Mouse (Mus musculus) thymus, postnatal 0 days (tissue): ENCODE measurements around the gene Pir. TPM values are rescaled to one million over a fixed set of nuclear protein-coding genes. Genes with fewer than 3 reads are reported as not detected.

Experiments
- DNase-seq: peaks from one replicate; pipeline ENCODE4 v3.0.0-alpha.2; 2015; ENCODE audit warnings: low spot score
- polyA plus RNA-seq: library from polyadenylated mRNA; unstranded; fragments of >200 nt; fragmentation: Nextera tagmentation; extraction: Ambion mirVana; gene quantifications from 2 replicates; pipeline ENCODE4 v1.2.1, GENCODE M21; 2015

The Pir gene
- polyA plus RNA-seq, 1 experiment from 2014 or later, result 6.8 TPM

DNA sequence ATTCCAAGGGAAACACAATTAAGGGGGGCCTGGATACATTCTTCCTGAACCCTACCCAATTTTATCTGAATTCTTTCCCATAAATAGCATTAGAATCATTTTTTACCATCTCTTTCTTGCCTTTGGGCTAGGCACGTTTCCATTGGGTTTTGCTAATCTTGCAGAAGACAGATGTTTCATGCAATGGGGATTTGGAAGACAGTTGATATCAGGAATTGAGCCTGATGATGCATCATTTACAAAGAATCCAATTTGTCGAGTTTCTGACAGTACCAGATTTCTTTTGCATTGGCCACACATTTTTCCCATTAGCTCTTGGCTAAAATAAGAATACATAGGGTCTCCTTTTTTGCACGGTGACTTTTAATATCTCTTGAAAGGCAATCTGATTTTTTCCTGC lies 61.6 kb downstream of the Pir start:
- no peak for DNase-seq

DNA sequence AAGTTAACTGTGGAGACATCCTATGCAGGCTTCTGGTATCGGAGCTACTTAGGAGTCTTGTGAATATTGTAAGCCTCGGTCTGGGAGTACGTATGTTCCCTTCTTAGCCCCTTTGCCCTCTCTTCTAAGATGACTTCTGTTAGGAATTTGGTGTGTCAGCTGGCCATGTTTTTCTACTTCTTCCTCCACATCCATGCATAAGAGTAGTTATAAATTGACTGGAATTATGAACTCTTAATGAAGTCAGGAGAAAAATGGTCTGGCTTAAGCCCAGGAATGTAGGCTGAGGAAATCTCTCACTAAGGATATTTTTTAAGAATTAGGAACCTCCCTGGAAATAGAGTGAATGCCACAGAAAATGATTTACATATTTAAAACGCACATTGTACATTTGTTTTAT lies 69.4 kb downstream of the Pir start:
- DNase-seq, result no peak

DNA sequence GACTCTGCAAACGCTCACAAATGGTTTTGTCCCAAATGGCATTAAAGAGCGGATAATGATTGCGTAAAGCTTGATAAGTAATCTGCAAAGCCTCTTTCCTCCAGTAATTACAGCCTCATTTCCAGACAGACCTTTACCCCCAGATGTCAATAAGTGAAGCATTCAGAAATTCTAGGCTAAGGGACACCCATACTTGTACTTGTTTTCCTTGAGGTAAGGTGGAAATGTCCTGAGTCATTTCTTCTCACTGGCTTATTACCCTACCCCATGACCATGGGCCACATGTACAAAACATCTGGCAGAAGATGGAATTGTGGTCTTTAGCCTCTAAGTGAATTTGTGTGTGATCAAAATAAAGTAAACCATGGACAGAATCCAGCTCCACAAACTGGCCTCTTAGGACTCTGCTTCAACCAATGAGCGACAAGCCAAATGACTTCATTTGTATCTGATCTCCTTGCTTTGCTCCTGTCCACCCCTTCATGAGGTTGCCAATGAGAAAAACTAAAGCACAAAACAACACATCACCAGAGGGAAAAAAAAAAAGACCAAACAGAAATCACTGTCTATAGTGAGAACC lies 76.3 kb downstream of the Pir start:
- no peak for DNase-seq

DNA sequence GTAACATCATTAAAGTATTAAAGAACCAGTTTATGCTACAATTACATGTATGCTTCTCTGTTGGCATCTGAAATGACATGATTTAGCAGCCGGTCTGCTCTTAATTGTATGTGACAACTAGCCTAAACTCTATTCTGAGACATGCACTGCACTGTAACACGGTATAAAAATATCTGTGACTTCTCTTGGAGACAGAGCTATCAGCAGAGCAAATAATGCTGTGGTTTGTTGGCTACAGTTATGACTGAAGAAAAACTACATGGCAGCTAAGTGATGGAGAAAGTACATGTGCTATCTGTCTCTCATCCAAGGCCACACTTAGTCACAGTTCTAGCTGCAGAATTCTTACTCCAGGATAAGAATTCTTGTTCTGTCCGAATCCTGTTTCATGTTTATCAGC lies 79.8 kb downstream of the Pir start:
- DNase-seq, result no peak

DNA sequence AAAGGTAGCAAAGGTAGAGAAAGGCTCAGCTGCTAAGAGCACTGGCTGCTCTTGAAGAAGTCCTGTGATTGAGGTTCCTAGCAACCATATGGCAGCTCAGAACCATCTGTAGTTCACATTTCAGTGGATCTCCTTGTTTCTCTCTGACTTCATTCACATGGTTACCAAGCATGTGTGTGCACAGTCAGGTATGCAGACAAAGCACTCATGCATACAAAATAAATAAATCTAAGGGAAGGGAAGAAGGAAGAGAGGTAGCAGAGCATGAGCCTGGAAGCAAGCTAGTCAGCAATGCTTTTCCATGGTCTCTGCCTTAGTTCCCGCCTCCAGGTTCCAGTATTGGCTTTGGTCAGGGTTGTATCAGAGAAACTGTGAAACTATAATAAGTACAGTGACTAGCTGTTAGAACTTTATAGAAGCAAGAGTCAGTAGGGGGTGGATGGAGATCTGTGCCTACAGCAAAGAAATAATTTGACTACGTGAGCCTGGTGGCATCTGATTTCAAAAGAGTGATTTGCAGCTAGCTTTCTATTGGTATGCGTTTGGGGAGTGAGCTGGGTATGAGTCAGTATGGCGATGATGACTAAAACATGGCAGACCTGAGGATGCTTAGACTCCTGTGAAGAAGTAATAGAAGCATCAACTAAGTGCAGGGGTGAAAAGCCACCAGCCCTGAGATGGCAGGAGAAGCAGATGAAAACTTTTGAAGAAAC lies 96.1 kb downstream of the Pir start:
- DNase-seq, result no peak

DNA sequence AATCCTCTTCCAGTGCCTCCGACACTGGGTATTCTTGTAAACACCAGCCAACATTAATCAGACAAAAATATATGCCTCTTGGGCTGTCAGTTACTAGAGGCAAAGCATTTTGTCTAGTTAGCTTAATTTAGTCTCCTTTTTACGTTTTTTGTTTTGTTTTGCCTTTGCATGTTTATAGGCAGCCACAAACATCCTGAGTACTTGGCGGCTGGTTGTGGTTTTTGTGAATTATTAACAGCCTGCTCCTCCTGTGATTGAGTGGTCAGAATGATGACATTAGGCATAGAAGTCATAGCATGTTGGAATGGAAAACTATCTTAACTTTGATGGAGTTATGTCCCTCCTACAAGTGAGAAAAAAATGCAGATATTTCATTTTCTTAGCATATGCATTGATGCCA lies 101.4 kb downstream of the Pir start:
- DNase-seq, result no peak

DNA sequence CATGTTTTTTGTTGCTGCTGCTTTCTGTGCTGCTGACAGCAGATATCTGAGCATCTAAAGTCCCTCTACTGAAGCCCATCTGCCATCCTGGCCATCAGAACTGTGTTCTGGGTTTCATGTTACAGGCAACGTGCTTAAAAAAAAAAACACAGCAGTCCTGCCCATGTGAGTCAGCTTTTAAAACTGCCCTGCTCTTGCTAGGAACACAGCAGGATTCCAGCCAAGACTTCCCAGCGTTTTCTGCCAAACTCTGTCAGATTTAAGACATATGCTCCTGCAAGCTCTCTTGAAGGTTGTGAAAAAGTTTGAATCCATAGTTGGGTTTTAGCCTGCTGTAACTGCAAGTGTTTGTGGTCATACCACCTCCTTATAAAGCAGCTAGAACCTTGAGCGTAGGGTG lies 103.9 kb downstream of the Pir start, which contains the start of gene Vegfd:
TSS of gene Vegfd (plus strand) at position 298 of the 400 bp plus-strand sequence.
- DNase-seq, result no peak

DNA sequence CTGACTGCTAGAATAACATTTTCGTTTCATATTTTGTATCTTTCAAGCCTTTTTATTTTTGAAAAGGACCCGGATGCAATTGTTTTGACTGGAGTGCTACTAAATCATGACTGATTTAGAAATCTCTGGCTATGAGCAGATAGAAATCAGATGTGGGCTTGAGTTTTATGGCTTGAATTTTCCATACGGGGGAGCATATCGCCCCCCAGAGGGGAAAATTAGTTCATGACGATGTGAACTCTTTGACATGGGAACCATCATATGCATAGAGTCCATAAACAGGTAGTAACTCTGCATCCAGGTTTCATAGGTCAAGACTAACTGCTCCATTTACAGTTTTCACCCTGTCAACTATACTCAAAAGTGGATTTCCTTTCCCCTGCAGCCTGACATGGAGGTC lies 105.4 kb downstream of the Pir start:
- DNase-seq, result no peak

DNA sequence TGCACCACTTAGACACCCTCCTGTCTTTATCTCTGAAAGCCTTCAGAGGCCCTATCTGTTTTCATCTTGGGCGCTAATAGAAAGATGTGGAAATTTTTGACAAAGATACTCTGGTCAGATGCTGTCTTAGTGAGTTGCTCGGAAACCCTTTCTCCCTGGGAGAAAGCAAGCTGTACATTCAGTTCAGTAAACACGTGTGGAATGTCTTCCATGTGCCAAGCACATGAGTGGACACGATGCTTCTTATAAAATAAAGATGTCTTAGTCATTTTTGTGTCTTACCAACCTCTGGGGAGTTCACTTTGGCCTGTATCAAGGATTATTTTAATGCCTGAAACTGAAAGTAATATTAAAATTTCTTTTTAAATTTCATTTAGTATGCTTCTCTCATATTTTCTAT lies 110.5 kb downstream of the Pir start:
- no peak for DNase-seq

DNA sequence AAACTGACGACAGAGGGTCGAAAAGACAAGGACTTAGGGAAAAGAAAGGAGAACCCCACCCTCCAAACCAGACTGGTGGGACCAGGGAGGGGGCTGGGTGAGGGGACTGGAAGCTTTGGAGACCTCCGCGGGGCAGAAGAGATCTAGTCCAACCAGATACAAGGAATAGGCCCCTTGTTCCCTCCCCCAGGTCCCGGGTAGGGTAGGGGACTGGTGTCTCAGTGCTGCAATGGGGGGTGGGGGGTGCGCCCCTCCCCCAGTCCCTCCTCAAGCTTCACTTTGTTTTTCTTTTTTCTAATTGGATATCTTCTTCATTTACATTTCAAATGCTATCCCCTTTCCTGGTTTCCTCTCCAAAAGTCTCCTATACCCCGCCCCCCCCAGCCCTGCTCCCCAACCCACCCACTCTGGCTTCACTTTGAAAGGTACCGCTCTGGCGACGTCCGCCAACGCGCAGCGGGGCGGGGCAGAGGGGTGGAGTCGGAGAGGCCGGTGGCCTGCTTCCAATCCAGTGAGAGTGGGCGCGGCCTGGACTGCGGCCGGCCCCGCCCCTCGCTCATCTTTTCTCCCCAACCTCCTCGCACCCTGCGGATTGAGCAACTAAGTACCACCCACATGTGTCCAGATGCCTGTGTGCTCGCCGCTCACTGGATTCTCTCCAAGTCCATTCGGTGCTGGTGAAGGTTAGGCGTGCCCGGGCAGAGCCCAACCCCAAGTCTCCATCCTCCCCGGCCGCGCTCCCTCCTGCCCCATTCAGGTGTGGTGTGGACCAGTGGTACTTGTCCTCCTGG lies 112.6 kb downstream of the Pir start:
- peak; percentile 75 for DNase-seq

DNA sequence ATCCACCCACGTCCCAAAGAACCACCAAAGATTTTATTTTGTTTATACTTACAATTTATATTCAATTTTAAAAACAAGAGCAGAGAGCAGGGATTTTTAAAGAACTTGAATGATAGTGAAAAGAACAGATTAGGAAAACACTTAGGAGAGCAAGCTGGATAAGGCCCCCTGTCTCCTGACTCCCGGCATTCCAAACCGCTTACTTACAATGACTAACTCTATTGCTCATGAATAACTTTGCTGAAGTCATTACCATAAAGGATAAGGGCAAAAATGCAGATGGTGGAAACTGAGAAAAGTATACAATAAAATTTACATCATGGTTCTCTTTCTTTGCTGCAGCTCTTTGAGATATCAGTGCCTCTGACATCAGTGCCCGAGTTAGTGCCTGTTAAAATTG lies 124.9 kb downstream of the Pir start:
- no peak for DNase-seq

DNA sequence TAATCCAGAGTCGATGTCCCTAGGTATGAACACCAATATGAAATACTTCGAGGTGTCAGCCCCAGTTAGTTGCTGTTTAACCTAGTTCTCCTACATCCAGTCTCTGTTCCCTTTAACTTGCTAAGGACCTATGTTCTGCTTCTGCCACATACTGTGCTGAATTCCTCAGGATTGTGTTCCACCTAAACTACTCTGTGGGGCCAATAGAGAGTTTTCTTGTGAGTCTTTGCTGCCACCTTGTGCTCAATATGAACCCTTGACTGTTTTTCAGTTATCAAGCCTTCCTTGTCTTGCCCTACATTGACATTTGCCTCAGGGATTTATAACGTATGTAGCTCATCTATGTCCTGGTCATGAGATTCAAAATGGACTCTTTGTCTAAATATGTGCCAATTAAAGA lies 129.3 kb downstream of the Pir start:
- DNase-seq, result peak; percentile 15

DNA sequence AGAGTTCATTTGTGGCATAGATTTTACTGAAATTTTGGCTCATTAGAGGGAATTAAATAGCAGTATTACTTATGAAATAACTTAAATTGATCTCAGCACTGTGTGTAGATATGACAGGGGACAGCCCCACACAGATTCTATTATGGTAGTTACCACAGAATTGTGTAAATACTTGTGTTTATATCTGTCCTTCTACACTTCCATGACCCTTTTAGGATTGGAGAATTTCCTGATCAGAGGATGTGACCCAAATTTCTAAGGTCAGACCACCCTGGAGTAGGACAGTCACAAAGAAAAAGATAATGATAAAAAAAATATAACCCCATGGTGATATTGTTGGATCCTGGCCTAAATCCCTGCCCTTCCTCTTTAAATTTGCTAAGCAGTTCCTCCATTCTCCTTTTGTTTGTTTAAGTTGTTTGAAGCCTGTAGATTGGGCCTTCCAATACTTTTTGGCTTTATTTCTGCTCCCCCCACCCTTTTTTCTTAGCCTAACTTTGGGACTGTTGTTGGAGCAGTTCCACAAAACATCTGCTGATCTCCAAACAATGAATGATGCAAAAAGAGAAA lies 136.0 kb downstream of the Pir start:
- no peak for DNase-seq

DNA sequence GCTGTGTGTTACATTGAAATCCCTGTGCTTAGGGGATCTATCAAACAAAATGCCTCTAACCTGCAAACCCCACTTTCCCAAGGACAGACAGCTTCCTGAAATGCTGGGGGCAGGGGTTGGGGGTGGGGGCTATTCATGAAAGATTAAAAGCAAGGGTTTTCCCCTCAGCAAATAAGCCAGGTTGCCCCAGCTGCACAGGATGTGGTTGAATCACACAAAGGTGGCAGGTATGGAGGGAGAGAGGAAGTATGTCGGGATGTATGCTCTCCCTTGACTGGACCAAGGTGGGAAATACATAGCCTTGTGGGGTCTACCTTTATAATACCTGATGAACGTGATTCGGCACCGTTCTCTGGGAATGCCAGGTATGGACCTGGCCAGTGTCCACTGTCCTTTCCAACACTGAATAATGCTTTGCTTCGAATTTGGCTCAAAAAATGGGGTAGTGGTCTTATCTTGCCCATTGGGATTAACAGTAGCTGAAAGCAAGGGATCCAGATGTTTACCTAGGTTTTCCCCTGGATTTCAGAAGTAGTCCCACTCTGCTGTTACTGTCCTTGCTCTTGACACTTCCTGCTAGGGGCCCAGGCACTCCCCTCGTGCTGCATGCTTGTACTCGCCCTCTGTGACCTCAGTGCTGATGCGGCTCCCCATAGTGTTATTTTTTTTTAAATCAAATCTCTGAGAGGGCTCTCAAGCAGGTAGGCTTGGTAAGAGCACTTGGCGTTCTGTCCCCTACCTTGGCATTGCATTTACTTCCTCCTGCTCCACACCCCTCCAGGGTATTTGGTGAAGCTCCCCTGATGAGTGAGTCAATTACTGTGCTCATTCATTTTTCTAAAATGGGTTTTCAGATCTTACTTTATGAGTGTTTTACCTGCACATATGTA lies 137.2 kb downstream of the Pir start:
- peak; percentile 44 for DNase-seq

DNA sequence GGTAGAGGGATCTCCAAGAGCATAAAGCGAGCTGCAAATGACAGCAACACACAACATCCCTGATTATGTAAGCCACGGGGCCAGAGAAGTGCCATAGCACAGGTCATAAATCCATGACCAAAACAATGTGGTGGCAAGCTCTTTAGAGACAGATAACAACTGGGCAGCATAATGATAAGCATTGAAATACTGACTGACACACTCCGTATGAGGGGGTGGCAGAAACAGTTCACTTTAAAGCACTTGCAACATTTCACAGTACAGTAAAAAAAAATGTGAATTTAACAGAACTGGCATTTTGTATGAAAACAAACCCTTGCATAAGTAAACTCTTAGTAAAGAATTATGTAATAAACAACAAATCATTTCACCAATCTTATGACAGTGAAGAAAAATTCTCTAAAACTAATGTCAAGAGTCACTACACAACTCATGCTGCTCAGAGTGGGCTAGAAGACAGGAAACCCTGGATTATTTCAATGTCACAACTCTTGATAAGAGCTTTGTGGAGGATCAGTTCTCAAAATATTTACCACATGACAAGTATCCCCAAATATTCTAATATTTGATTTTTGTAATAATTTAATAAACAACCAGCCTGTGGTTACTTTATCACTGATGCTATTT lies 139.2 kb downstream of the Pir start:
- no peak for DNase-seq

DNA sequence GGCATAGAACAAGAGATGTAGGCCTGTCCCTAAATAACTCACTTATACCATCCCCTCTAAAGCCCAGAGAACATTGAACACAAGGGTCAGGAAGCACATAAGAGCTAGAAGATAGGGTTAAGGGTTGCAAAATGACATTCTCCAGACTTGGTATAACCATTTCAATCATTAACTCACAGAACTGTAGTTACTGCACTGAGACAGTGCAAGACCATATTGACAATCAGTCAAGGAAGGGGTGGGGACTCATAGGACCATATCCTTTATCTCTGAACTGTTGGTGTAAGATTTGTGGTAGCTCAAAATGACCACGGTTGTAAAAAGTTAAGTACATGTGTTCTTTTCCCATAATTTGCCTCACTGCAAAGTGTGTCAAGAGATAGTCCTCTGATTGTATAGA lies 141.4 kb downstream of the Pir start:
- no peak for DNase-seq

DNA sequence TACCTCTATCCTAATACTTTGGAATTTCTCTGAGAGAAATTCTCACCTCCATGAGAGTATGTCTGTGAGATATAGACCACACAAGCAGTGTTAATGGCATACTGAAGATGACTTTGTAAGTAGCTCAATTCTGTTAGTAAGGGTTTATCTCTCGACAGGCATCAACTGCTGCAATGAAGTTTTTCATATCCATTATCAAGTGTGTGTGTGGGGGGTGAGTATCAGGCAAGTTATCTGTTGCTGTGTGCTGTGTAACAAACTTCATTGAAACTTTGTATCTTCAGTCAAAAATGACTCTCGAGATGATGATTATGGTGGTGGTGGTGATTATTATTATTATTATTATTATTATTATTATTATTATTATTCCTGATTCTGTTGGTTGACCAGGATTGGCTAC lies 147.6 kb downstream of the Pir start:
- DNase-seq, result no peak

DNA sequence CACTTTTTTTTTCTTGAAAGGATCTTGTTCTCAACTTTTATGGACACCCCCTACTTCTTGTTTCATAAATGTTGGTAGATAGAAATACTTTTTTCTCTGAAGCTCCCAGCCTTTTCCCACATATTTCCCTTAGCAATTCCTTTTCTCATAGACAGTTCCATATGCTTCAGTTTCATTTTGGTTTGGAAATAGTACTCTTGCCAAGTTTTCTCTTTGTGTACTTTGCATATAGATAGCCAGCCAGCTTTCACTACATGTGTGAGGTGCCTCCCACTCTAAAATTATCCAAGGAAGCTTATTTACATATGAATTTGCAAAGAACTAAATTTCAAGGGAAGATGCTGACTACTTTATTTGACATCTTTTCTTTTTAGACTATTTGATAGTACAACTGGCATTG lies 148.8 kb downstream of the Pir start:
- DNase-seq, result no peak

DNA sequence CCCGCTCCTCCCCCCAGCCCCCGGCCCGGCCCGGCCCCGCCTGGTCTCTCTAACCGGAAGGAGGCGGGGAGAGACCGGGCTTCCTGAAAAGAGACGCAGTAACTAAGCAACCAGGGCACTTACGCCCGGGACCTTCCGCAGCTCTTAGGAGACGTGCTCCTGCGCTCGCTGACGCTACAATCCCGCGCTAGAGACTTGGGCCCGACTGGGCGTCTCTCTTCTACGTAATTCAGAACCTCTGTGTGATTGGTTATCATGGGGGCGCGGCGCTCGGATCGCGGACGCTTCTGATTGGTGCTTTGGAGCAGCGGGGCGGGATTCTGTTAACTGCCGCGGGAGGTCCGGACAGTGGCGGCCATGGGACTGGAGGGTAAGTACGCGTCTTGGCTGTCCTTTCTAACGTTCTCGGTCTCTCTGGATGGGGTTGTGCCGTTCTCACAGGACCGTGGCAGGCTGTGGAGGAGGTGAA lies 150.3 kb downstream of the Pir start, which contains the start of gene Piga:
TSS of gene Piga (plus strand) at position 317 of the 469 bp plus-strand sequence.
- peak; percentile 93 for DNase-seq

DNA sequence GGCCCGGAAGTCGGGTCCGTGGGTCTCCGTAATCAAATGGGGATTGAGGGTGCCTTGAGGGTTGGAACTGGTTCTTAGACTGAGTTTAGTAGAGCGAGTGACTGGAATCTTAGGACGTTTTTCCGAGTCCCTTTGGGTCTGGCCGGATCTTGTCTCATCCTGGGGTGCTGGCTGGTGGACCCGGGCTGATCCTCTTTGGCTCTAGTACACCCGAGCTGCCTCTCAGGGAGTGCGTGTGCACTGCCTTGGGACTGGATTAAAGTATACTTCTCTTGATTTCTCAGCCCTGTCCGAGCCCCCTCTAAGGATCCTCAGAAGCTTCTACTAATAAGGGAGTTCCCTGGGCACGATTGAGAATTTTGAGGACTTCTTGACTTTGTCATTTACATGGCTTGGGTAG lies 150.8 kb downstream of the Pir start:
- no peak for DNase-seq

DNA sequence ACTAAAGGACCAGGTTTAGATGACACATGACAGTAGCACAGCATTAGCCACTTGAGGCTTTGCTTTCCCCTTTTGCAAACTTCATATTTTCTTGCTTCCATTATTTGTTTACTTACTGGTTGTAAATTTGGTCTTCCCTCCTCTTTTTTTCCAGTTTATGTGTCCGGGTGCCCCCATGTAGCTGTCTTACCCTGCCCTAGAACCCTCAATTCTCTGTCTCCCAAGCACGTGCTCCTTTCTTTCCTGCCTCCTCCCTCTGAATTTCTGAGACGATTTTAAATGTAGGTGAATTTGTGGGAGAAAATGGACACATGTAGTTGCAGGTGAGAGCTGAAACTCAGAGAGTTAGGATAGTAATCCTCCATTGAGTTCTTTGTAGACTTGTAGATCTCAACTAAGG lies 151.3 kb downstream of the Pir start:
- DNase-seq, result no peak
